Mouse (Mus musculus) common myeloid progenitor, adult 5-6 weeks (primary cell): ENCODE measurements at regions not wholly inside any gene's neighbourhood (a gene's known extent, or its start where the extent isn't known, plus 50 kb on each side); places are given as distances from the start of the nearest gene placed in this dataset.
A peak's percentile ranks its signal among the peaks of the same experiment; 100 is the strongest.

Experiments
- ATAC-seq: replicated peaks from 2 replicates; pipeline ENCODE4 v1.8.0; 2016; ENCODE audit warnings: low read depth, mild to moderate bottlenecking, moderate TSS enrichment, inconsistent platforms; ENCODE audit not compliant: poor library complexity, severe bottlenecking

- ATAC-seq = no peak
Measured at GRCm38 (mm10) chr11:17324651-17325050, 67.3 kb downstream of the C1d start.

GRCm38 (mm10) chr11:17325731-17326646, 68.6 kb downstream of the C1d start:
- no peak for ATAC-seq

DNA sequence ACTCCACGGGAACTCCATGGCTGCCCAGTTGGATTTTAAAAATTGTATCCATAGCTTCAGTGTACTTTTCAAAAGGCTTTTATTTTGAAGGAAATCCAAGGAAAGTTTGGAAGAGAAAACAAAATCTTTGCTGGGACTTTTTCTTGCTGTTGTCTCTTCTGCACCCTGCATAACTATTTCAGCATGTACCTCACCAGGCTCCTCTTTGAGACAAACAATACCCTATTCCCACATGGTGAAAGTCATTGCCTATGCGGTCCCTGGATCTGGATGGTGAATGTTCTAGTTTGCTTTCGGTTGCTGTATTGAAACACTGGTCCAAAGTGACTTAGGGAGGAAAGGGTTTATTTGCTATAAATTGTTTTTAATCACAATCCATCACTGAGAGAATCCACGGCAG, 69.3 kb downstream of the C1d start:
- ATAC-seq = no peak

DNA sequence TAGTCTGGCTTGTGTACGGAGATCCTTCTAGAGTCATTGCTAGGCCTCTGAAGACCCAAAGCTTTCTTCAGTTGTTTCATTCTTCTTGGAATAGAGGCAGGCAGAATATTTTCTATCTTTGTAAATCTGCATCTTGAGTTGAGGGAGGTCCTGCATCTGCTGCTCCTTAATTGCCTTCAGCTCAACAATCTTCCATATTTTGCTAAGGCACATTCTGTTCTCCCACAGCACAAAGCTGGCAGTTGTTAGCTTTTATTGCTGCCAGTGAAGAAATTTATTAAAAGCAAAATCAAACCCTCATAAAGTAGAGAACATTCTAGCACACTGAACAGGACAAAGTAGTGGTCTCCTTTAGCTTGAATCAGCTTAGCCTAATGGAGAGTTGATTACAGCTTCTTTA, 94.1 kb downstream of the C1d start:
- ATAC-seq = no peak

GRCm38 (mm10) chr11:17352148-17353130, 95.1 kb downstream of the C1d start:
- ATAC-seq = no peak

DNA sequence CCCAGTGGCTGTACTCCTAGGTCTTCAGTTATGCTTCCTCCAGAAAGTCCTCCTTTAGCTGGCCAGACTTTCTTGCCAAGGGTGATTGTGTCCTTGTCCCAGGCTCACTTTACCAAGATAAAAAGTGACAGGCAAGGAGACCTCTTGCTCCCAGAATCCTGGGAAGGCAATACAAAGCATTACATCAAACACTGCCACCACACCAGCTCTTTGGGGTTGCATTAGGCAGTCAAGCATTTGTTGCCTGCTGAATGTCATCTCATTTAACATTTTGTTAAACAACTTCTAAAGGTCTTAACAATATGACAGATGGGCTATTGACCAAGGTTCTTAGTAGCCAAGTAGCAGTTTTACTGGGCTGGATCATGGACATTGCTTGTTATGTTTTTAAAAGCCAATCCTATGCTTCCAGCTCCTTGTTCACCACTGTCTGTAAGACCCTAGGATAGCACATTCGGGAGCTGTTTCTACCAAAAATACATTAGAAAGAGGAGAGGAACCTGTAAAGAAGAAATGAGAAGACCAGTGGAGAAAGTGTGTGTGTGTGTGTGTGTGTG, 102.4 kb downstream of the C1d start:
- no peak for ATAC-seq

GRCm38 (mm10) chr11:17377859-17378258, 120.5 kb downstream of the C1d start:
- ATAC-seq = no peak

- no peak for ATAC-seq
Measured at GRCm38 (mm10) chr11:17386756-17387155, 129.4 kb downstream of the C1d start.

DNA sequence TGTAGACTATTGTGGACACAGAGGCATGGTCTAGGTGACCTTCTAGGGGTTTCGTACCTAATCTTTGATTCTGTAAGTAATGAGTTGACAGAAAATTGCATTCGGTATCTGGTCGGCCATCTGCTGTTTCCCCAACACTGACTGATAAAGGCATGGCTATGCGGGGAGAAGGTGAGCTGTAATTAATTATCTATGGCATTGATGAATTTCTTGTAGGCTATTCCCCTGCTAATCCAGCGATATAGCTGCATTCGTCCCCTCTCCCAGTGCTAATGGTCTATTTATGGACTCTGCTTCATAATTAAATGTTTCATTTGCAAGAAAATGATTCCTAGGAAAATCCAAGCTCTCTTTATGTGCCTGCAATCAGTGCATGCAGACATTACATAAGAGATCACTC, 136.5 kb downstream of the C1d start:
- ATAC-seq = no peak

GRCm38 (mm10) chr11:17414531-17414930, 157.2 kb downstream of the C1d start:
- no peak for ATAC-seq

- ATAC-seq = no peak
Measured at GRCm38 (mm10) chr11:17415144-17415543, 157.8 kb downstream of the C1d start.

DNA sequence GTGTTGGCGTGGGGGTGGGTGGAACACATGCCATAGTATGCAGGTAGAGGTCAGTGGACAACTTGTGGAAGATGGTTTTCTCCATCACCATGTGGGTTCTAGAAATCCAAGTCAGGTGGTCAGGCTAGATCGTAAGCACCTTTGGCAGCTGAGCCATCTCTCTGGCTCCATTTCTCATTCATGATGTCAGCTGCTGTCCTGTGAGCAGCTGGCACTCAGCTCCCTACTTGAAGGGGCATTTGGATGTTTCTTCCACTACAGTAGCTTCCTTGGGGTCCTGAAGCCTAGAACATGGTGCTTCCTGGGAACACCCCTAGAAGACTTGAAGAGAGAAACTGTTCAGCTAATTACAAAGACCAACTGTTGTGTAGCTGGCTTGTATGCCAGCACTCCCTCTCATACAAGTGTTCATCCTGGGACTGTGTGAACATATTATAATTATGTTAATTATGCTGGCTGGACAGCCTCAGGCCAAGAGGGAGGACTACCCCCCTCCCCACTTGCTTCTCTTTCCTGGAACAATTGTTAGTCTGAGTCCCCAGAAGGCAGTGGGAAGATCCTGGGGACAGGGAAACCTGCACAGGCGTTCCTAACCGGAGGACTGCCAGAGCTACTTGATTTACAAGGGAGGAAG, 160.4 kb downstream of the C1d start:
- ATAC-seq = no peak

GRCm38 (mm10) chr11:17442133-17442532, 184.8 kb downstream of the C1d start:
- no peak for ATAC-seq

- no peak for ATAC-seq
Measured at GRCm38 (mm10) chr11:17449289-17449688, 191.9 kb downstream of the C1d start.

DNA sequence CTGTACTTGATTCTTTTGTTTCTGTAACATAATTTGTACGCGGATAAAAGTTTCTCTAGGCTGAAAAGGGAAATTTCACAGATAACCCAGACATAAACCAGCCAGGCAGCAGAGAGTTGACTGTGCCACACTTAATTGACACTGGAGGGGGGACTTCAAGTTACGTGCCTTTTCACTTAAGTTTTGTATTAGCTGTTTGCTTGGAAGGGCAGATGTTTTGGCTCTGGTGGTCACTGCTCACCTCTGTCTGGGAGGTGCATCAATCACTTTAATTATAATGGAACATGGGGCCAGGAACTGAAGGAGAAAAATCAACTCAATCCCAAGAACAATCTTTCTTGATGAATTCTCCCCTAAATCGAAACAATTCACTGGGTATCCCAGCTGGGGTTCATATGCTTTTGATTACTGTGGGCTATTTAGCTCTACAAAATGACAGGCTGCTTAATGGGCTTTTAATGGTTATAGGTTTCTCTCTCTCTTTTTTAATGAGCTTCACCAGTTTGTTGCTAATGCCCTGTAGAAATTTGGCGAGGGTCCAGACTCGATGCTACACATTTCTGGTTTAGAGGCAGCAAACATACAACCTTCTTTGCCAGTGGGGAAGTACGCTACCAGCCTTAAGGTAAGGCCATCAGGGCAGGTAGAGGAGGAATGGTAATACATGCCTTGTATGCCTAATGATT, 193.1 kb downstream of the C1d start:
- no peak for ATAC-seq

- no peak for ATAC-seq
Measured at GRCm38 (mm10) chr11:17451451-17451850, 194.1 kb downstream of the C1d start.

DNA sequence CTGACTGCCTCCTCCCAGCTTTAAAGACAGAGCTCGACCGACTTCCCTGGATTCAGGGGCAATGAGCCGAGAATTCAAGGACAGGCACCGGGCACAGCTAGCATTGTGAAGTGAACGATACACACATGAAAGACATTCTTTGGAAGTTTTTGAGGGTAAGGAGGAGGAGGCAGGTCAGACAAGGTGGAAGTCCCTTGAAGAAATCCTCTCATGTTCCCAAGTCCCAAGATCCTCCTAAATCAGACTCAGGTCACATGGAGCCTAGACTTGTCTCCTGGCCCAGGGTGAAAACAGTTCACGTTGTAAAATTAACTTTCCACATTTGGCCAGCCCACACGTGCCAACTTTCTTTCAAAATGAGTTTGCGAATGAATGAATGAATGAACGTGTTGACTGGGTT, 196.2 kb downstream of the C1d start:
- ATAC-seq = no peak

GRCm38 (mm10) chr11:17458946-17459345, 201.6 kb downstream of the C1d start:
- ATAC-seq = no peak

DNA sequence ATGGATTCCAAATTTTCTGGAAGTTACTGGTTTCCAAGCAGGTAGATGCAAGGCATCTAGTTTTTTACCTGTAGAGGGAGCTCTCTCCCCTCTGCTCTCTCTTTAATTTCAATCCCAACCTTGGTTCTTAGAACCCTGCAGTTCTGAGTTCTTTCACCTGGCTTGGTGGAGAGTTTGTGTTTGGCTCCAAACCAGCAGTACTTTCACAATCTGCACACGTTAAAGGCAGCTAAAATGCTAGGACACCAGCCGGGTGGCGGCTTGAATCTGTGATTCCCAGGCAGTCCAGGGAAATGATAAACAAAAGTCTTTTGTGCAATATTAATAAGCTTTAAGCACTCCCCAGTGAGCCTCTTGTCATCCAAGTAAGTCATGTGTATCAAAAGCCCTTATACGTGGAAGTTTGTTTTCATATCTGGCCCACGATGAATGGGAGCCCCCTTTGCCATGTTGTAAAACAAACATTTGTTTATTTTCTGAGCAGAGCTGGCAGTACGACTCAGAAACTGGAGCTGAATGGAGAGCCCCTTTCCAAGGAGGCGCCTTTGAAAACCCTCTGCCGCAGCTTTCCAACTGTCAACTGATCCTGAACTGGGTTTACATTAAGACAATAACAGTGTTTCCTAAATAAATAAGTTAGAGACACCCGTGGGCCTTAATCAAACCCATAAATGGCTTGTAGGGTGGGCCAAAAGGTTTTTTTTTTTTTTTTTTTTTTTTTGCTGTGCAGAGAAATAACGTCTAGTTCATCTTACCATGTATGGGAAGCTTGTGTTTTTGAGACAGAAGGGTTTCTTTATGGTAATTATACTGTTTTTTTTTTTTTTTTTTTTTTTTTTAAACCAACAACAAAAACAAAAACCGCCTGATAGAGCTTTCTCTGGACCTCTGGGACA, 202.9 kb downstream of the C1d start:
- peak; percentile 76 for ATAC-seq
